Mouse (Mus musculus) lung, postnatal 0 days (tissue): ENCODE measurements at regions not wholly inside any gene's neighbourhood (a gene's known extent, or its start where the extent isn't known, plus 50 kb on each side); places are given as distances from the start of the nearest gene placed in this dataset.
"Not testable (repeated sequence)": the region's sequence is repeated elsewhere in the genome, so short reads cannot be mapped to it uniquely, and the experiment has no call there.

ENCODE experiments used
- CTCF ChIP-seq: IDR thresholded peaks from 2 replicates; pipeline ENCODE4 v1.5.1; 2016; ENCODE audit warnings: antibody characterized with exemption, mild to moderate bottlenecking
- EP300 ChIP-seq: IDR thresholded peaks from 2 replicates; pipeline ENCODE4 v1.6.1; 2016; ENCODE audit warnings: antibody characterized with exemption, mild to moderate bottlenecking, control low read depth

GRCm38 (mm10) chr5:3165511-3165910 lies 175.8 kb upstream of the Cdk6 start:
- TF ChIP-seq EP300, CTCF: not testable (repeated sequence)
